Mouse (Mus musculus) liver, embryonic 14.5 days (tissue): Measurements from ENCODE around the gene 1700028K03Rik.

Experiments
- CTCF ChIP-seq: IDR thresholded peaks from 2 replicates; pipeline ENCODE4 v1.5.1; 2016; ENCODE audit warnings: antibody characterized with exemption, low read depth, control low read depth
- EP300 ChIP-seq: IDR thresholded peaks from 2 replicates; pipeline ENCODE4 v1.6.1; 2016; ENCODE audit warnings: antibody characterized with exemption, low read depth

- no peak for TF ChIP-seq CTCF
- no peak for TF ChIP-seq EP300
These were observed 15.9 kb upstream of the 1700028K03Rik start for GRCm38 (mm10) chr5:107518602-107519001.
